Mouse (Mus musculus) cerebellum, adult 8-10 months (tissue): ENCODE measurements around the gene Vwa5b2.
A peak's percentile ranks its signal among the peaks of the same experiment; 100 is the strongest.

Experiments
- DNase-seq: peaks from one replicate; pipeline ENCODE4 v3.0.0; 2022

Vwa5b2 gene

DNA sequence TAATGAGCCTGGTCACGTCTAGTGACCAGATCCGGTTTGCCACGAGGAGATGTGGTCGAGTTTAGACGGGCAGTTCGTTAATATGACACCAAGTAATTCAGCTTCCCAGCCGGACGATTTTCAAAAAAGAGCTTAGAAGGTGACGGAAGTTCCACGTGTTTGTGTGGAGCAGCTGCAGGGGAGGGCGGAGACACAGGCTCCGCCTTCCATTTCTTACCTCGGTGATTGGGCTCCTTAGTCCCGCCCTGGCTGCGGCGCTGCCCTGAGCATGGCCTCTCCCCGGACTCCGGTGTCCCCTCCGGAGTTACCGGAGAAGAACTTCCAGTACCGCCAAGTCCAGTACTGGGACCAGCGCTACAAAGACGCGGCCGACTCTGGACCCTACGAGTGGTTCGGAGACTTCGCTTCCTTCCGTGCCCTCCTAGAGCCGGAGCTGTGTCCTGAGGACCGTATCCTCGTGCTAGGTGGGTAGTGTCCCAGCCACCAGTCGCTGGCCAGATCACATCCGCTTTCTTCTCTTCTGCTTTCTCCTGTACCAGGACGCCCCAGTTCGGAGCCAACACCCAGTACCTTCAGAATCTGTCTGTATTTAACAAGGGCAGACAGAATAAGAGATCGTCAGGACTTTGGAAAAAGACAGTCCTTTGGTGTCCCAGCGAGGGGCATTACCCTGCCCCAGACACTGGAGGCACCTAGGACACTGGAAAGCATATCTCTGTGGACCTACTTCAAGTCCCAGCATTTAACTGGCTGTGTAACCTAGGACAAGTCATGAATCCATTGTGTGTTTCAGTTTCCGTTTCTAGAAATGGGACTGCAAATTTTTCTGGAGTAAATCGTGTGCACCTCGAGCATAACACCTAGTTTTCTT is 22.3 kb downstream of the Vwa5b2 start, which contains the start of the genes Eef1akmt4, Gm49333 and Alg3:
TSS of gene Eef1akmt4 (plus strand) at position 237 of the 871 bp plus-strand sequence.
TSS of gene Gm49333 (plus strand) at position 254 of the 871 bp plus-strand sequence.
TSS of gene Alg3 (minus strand) at position 379 of the 871 bp plus-strand sequence.
- DNase-seq: peak; percentile 75

DNA sequence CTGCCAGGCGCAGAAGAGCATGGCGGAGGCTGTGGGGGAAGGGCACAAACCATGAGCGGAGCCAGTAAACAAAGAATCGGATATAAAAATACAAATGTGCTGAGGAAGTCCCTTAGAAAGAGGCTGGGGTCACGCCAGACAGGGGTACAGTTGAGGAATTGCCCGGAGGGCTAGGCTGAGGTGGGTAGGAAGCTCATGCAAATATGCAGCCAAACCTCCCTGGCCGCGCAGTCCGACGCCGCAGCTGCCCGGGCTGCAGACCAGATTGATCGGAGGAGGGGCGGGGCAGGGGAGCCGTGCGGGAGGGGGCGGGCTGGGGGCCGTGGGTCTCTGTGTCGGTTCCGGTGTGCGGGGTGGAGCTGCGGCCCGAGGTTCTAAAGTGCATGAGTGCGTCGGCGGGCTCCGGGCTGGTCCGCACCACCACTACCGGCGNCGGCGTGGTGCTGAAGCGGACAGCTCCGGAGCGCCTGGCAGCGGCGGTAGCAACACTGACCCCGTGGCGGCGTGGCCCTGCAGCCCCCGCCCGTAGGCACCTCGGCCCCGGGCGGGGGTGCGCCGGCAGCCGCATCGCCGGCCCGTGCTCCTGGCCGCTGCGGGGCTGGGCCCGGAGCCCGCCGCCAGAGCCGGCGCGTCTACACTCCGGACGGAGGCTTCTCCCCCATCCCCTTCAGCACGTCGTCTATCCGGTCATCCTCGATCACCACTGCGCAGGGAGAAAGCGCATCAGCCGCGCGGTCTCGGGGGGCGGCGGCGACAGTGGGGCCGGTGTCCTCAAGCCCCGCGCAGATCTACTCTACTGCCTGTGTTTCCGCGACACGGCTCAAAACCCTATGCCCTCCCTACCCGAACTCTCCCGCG is 30.5 kb downstream of the Vwa5b2 start:
- peak; percentile 41 for DNase-seq

DNA sequence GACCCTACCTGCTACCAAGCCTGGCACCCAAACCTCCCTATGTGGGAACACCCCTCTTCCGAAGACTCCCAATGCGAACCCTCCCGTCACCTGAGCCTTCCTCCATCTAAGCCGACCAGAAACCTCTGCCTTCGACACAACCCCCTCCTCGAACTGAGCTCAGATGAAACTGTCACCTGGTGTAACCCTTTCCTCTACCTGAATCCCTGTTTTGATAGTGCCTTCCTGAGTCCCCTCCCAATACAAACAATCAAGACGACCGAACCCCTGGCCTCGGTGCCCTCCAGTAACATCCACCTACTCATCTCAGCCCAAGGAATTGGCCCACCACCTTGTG is 31.1 kb downstream of the Vwa5b2 start:
- no peak for DNase-seq

DNA sequence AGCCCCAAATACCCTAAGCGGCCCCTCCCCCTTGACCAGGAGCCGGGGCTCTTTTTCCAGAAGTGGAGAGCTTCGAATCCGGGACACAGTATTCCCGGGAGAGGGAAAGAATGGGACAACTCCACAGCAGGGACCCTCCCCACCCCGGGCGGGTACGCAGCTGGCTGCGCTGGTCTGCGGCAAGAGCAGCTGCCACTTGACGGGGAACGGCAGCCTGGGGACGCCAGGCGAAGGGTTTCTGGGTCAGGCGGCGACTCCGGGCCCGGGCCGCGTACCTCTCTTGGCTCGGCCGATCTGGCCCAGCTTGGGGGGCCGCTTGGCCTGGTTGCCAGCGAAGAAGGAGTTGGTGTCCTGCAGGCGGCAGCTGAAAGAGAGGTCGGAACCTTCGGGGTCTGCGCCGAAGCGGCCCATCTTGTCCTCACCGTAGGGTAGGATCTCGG is 31.5 kb downstream of the Vwa5b2 start:
- DNase-seq: no peak

DNA sequence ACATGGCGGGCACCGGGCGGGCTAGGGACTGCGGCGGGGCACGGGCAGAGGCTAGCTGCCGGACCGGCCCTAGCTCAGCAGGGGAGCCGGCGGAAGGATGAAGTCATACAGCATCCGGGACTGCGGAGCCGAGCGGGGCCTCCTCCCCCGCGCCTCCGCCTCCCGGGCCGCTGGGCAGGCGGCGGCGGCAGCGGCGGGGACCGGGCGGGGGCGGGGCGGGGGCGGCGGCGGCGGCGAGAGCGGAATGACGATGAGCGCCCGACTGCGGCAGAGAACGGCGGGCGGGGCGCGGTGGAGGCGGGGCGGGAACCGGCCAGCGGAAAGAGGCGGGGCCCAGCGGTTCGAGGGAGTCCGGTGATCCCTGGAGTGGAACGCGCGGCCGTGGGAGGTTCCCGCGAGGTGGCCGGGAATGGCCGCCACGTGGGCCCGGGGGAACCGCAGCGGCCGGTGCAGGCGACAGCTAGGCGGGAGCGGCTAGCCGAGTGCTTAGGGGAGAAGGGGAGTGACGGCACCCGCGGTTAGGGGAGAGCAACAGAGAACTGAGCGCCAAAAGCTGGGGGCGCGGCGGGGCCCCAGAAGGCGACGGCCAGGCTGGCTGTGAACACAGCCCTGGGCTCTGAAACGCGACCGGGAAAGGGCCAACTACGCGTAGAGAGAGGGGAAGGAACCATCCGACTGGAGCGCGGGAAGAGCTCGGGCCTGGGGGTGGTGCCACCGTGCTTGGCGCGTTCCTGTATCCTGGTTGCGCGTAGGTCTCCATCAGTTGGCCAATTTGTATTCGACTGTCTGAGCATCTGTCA is 32.1 kb downstream of the Vwa5b2 start, which contains the start of gene Camk2n2:
TSS of gene Camk2n2 (minus strand) at position 97 of the 800 bp plus-strand sequence.
- peak; percentile 80 for DNase-seq

DNA sequence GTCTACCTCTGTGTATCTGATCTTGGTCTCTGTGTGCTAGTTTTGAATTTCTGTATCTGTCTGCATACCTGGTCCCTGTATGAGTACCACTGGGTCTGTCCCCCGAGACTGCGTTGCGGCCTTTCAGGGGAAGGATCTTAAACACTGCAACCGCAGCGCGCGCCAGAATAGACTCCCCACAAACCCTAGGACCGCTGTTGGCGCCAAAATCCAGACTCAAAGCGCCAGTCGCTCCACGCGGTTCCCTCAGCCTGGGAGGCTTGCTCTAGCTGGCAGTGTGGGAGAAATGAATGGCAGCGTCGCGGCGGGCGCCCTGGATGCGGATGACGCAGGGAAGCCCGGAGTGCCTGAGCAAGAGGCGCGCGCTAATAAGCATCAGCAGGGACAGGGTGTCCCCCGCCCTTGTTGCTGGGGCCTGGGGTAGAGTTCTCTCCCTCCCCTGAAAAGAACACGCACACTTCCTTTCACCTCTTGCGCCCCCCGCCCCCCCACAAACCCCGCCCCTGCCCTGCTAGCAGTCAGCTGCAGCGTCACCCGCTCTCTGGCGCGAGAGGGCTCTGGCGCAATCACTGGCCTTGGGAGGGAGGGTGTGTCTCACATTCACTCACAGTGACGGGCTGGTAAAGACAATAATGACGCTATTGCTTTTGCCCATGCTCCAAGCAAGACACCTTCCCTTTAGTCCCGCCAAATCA is 32.9 kb downstream of the Vwa5b2 start:
- DNase-seq: peak; percentile 73

DNA sequence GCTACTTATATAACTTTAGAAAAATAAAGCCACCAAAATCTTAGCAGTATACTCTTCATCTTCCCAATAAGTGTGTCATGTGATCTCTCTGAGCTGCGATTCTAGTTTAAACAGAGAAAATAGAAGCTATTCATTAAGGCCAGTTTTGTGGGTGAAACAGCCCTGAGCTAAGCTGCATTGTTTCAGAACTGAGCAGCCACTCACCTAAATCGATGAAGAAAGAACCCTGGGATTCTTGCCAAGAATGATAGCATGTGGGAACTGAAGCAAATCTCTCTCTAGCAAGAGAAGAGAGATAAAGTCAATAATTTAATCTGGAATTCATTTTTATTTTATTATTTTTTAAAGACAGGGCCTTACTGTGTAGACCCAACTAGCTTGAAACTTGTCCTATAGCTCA is 33.9 kb downstream of the Vwa5b2 start:
- DNase-seq: no peak

DNA sequence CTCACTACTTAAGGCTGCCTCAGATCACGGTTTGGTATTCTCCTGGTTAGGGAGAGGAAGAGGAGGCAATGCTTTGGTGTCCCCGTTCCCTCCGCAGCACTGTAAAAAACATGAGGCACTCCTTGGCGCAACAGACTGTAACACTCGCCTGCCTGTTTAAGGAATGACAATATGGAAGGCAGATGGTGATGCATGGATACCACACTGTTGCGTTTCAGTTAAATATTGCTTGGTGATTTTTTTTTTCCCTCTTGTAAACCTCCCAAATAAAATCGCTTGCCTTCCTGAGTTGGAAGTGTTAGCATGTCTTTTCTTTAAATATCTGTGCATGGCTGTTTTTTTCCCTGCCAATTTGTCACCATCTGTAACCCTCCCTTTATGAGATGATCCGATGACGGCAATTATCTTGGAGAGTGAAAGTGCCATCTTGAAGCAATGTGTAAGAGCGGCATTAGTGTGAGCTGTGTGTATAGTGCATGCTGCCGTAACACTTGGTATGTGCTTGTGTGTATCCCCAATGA is 39.7 kb downstream of the Vwa5b2 start:
- DNase-seq: no peak

DNA sequence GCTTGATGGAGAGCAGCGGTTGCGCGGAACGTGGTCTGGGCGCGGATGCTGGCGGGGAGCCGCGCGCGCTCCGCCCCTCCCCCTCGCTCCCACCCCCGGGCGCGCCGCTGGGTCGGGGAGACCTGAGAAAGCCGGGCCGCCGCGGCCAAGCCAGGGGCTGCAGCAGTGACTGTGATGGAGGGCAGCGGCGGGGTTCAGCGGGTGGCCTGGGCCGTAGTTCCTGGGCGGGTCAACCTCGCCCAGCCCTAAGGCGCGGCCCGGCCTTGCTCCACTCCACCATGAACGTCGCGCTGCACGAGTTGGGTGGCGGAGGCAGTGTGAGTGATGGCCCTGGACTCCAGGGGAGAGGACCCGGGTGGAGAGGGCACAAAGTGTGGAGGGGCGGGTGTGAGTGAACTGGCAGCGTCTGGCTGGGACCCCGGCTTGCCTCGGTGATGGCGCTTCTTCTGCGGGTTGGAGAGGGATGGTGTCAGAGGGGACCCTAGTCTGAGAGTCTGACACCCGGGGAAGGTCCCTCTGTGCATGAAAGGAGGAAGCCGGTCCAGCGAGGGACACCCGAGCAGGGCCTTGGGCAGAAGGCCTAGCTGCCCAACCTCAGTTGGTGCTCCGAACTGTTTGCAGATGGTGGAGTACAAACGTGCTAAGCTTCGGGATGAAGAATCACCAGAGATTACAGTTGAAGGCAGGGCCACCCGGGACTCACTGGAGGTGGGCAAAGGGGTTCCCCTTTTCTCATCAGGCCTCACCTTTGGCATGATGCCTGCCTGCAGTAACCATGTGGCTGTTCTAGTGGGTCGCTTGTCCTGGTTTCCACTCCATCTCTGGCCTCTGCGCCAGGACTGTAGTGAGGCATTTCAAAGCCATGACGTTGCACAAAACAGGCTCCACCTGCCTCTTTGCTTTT is 40.7 kb downstream of the Vwa5b2 start, which contains the start of gene Ece2:
TSS of gene Ece2 (plus strand) at position 98 of the 904 bp plus-strand sequence.
- peak; percentile 58 for DNase-seq

DNA sequence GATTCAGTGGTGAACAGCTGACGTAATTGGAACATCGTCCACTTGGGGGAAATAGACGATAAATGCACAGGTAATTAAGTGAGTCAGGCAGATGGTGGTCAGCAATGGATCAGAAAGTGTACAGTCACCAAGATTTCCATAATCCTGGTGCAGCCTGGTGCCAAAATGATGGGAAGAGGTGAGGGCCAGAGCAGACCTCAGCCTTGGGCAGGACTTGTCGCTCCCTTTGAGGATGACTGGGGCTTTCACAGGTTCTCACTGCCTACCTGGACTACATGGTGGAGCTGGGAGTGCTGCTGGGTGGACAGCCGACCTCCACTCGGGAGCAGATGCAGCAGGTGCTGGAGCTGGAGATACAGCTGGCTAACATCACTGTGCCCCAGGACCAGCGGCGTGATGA is 48.1 kb downstream of the Vwa5b2 start:
- no peak for DNase-seq

DNA sequence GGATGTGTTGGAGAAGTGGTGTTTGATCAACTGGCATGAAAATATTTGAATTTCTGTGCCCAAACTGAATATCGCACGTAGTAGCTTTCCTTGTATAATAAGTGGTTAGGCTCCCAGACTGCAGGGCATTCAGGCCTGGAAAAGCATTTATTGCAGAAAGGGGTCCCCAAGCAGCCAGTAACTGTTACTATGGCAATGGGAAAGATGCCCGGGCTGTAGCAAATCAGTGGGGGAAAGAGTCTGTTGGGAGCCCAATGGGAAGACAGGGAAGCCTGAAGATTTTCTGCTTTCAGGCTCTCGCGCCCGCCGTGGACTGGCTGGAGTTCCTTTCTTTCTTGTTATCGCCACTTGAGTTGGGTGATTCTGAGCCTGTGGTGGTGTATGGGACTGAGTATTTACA is 49.1 kb downstream of the Vwa5b2 start:
- DNase-seq: no peak

DNA sequence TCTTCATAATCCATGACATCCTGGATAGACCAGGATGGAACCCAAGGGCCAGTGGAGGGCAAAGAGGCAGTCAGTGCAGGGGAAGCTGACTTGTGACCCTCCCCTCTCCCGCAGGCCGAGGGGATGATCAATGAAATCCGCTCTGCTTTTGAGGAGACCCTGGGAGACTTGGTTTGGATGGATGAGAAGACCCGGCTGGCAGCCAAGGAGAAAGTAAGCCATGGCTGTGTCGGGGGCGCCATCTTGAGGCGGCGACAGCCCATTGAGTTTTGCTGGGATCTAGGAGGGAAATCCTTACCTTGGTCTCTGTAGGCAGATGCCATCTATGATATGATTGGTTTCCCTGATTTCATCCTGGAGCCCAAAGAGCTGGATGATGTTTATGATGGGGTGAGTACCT is 52.9 kb downstream of the Vwa5b2 start:
- DNase-seq: peak; percentile 75

DNA sequence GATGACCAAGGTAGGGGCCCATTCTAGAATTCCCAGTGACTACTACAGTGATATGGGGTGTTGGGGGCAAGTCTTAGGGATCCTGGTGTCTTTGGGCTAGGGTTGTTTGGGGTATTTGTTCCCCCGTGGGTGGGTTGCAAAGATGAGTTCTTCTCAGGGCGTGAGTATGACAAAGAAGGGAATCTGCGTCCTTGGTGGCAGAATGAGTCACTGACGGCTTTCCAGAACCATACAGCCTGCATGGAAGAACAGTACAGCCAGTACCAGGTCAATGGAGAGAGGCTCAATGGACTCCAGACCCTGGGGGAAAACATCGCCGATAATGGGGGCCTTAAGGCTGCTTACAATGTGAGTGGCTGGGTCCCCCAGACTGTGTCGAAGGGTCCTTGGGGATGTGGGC is 54.6 kb downstream of the Vwa5b2 start:
- no peak for DNase-seq

DNA sequence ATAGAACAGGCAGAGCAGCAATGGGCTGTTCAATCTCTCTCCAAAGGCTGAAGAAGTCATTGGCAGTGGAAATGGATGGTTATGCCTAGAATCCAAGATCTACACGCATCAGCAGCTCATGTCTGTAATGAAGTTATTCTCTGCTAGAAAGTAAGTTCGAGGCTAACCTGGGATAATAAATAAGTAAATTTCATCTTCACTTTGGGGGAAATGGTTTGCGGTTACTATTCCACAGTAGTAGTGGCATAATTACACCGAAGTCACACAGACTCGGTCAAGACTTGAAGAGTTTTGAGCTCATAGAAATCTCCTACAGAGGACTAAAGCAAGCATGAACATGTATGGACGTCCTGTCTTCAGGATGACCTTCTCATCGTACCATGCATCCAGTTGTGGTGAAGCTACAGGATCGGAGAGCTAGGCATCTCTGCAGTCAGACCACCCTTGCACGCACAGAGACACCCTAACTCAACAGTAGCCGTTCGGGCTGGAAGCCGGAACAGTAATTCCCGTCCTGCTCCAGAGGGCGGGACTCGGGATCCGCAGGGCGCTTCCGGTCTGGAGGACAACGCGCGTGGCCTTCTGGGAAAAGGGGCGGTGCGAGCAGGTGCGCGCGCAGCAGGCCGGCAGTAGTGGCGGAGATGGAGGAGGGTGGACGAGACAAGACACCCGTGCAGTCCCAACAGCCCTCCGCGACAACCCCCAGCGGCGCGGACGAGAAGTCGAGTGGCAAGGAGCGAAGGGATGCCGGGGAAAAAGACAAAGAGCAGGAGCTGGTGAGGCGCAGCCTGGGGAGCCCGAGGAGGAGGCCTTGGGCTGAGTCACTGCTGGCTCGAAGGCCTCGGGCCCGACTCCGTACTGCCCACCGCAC is 62.0 kb downstream of the Vwa5b2 start, which contains the start of gene Psmd2:
TSS of gene Psmd2 (plus strand) at position 577 of the 871 bp plus-strand sequence.
- DNase-seq: peak; percentile 97

DNA sequence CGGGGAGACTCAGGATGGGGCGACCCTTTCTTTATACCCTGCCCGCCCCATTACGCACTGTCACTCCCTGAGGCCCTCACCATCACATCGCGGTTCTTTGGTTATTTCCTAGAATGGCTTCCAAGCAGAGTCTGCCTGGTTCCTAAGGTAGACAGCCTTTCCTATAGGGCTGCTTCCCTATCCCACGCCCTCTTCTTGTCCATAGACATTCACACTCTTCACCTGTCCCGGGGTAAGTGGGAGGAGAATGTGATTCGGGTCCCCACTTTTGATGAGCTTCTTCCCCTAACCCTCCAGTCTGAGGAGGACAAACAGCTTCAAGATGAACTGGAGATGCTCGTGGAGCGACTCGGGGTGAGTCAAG is 62.7 kb downstream of the Vwa5b2 start:
- no peak for DNase-seq

DNA sequence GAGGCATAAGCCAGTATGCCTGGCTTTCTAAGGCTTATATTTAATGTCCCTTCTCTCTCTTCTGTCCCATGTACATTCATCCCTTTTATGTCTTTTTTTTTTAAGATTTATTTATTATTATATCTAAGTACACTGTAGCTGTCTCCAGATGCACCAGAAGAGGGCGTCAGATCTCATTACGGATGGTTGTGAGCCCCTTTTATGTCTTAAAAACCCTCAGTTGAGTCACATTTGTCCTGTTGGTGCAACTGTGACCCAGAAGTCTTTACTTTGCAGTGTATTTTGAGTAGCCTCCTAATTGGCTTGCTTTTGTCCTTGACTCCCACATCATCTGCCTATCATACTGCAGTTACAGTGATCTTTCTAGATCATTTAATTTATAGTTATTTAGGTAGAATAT is 64.0 kb downstream of the Vwa5b2 start:
- DNase-seq: no peak
